Mouse (Mus musculus) limb, embryonic 11.5 days (tissue): ENCODE measurements around the gene Clcf1. TPM values are rescaled to one million over a fixed set of nuclear protein-coding genes. Genes with fewer than 3 reads are reported as not detected.

Source experiments
- ATAC-seq: fragments of 200-750 bp; cut with Nextera tagmentation; 2 replicates; pipeline ENCODE4 v1.8.0; 2017; ENCODE audit warnings: low read depth; ENCODE audit not compliant: insufficient number of reproducible peaks, low FRiP score, low TSS enrichment
- DNase-seq: peaks from one replicate; pipeline ENCODE4 v3.0.0-alpha.2; 2015; ENCODE audit warnings: low spot score
- H3K27ac ChIP-seq: fragments of 300-500 bp; sonication (generic); replicated peaks from 2 replicates; pipeline ENCODE4 v1.5.1; 2014; ENCODE audit warnings: low read depth, mild to moderate bottlenecking, low read length
- H3K27me3 ChIP-seq: fragments of 300-500 bp; sonication (generic); 2 replicates; pipeline ENCODE4 v1.6.1; 2014; ENCODE audit warnings: mild to moderate bottlenecking, low read length, mixed read lengths; ENCODE audit not compliant: control insufficient read depth, insufficient read depth
- H3K36me3 ChIP-seq: fragments of 300-500 bp; sonication (generic); 2 replicates; pipeline ENCODE4 v1.6.1; 2014; ENCODE audit warnings: mild to moderate bottlenecking, low read length, moderate library complexity, mixed read lengths; ENCODE audit not compliant: control insufficient read depth, insufficient read depth
- H3K4me1 ChIP-seq: fragments of 300-500 bp; sonication (generic); 2 replicates; pipeline ENCODE4 v1.6.1; 2014; ENCODE audit warnings: low read length, mixed read lengths; ENCODE audit not compliant: control insufficient read depth, insufficient read depth
- H3K4me2 ChIP-seq: fragments of 300-500 bp; sonication (generic); 2 replicates; pipeline ENCODE4 v1.6.1; 2014; ENCODE audit warnings: low read depth, mild to moderate bottlenecking, moderate library complexity; ENCODE audit not compliant: severe bottlenecking
- H3K4me3 ChIP-seq: fragments of 300-500 bp; sonication (generic); 2 replicates; pipeline ENCODE4 v1.5.1; 2014; ENCODE audit warnings: low read depth, low read length
- H3K9ac ChIP-seq: fragments of 300-500 bp; sonication (generic); 2 replicates; pipeline ENCODE4 v1.6.1; 2014; ENCODE audit warnings: mild to moderate bottlenecking, low read length
- H3K9me3 ChIP-seq: fragments of 300-500 bp; sonication (generic); 2 replicates; pipeline ENCODE4 v1.6.1; 2016; ENCODE audit warnings: low read length; ENCODE audit not compliant: control insufficient read depth
- WGBS: fragments of 180-500 bp; shearing (Covaris S2); extraction: QIAGEN DNeasy Blood & Tissue Kit; methylation state at CpG from one replicate; pipeline ENCODE4 v1.1.7; 2014; 5-methylcytosine and 5-hydroxymethylcytosine counted together
- microRNA-seq: library from miRNA; unstranded; fragments of <30 nt; microRNA quantifications from one replicate; pipeline ENCODE4, GENCODE M21; 2016
- polyA plus RNA-seq: library from polyadenylated mRNA; unstranded; fragments of >200 nt; fragmentation: Nextera tagmentation; extraction: Ambion mirVana; gene quantifications from 2 replicates; pipeline ENCODE4 v1.2.1, GENCODE M21; 2014

Clcf1 gene
- polyA plus RNA-seq, 1 experiment from 2014 or later, result 5.0 TPM

- no peak overlapping the region for H3K9ac ChIP-seq
- H3K4me1 ChIP-seq, result 0 out of 2 replicates have a peak, but pooled peaks cover 6% of the 10 kb centered on the region
- H3K27ac ChIP-seq, result no peak overlapping the region
- no peak overlapping the region for H3K4me3 ChIP-seq
- 89% methylated on average over 11 of the region's 11 CpGs for WGBS
- H3K27me3 ChIP-seq, result peaks cover 25% of the 10 kb centered on the region
- H3K4me2 ChIP-seq, result no peak overlapping the region
- no peak for ATAC-seq
- DNase-seq, result no peak
- H3K36me3 ChIP-seq, result no peaks in the 10 kb centered on the region
- H3K9me3 ChIP-seq, result no peaks in the 10 kb centered on the region
Measured at GRCm38 (mm10) chr19:4270972-4271371, 56.9 kb downstream of the Clcf1 start.

Small RNAs within 50 kb of the gene (microRNA-seq; reads per million reads assigned to microRNA genes)
- gene Gm26115 (not detected), gene Mir6985 (not detected)

Other genes with a start within 250 kb of the Clcf1 start
- gene Aldh3b2, start 241.9 kb upstream of the Clcf1 start, polyA plus RNA-seq, result 2.6 TPM in 2 replicates
- gene Acy3, start 227.7 kb upstream of the Clcf1 start, polyA plus RNA-seq, result 3.3 and 4.3 TPM in 2 replicates
- 0.08 TPM in 1 of 2 replicates, not detected in the other for gene Tbx10, start 221.5 kb upstream of the Clcf1 start, polyA plus RNA-seq
- gene Nudt8, start 213.7 kb upstream of the Clcf1 start, polyA plus RNA-seq, result 29.7 and 32.6 TPM in 2 replicates
- 2.5 TPM in 2 replicates for gene Gm49405, start 213.6 kb upstream of the Clcf1 start, polyA plus RNA-seq
- 4.1 TPM in 2 replicates for gene Doc2g, start 210.9 kb upstream of the Clcf1 start, polyA plus RNA-seq
- 198 and 208 TPM in 2 replicates for gene Ndufv1, start 201.4 kb upstream of the Clcf1 start, polyA plus RNA-seq
- gene Gstp1, start 176.3 kb upstream of the Clcf1 start, polyA plus RNA-seq, result 437 and 462 TPM in 2 replicates
- 1.1 TPM in 2 replicates for gene Gstp2, start 168.2 kb upstream of the Clcf1 start, polyA plus RNA-seq
- gene Gstp3, start 154.7 kb upstream of the Clcf1 start, polyA plus RNA-seq, result 0.23 TPM in 1 of 2 replicates, not detected in the other
- gene Cabp2, start 132.7 kb upstream of the Clcf1 start, polyA plus RNA-seq, result not detected in 2 replicates
- 77.5 and 81.6 TPM in 2 replicates for gene Cdk2ap2, start 117.1 kb upstream of the Clcf1 start, polyA plus RNA-seq
- 4.8 and 5.8 TPM in 2 replicates for gene Pitpnm1, start 114.2 kb upstream of the Clcf1 start, polyA plus RNA-seq
- 91.2 and 93.7 TPM in 2 replicates for gene Aip, start 88.4 kb upstream of the Clcf1 start, polyA plus RNA-seq
- not detected in 2 replicates for gene Gpr152, start 74.5 kb upstream of the Clcf1 start, polyA plus RNA-seq
- not detected in 2 replicates for gene Cabp4, start 70.2 kb upstream of the Clcf1 start, polyA plus RNA-seq
- 116 and 124 TPM in 2 replicates for gene Coro1b, start 65.6 kb upstream of the Clcf1 start, polyA plus RNA-seq
- 1.1 and 1.5 TPM in 2 replicates for gene Ptprcap, start 60.6 kb upstream of the Clcf1 start, polyA plus RNA-seq
- 44.7 and 48.9 TPM in 2 replicates for gene Rps6kb2, start 50.9 kb upstream of the Clcf1 start, polyA plus RNA-seq
- 2.1 TPM in 2 replicates for gene Carns1, start 38.8 kb upstream of the Clcf1 start, polyA plus RNA-seq
- gene Tbc1d10c, start 23.0 kb upstream of the Clcf1 start, polyA plus RNA-seq, result 0.89 and 1.2 TPM in 2 replicates
- 952 and 995 TPM in 2 replicates for gene Ppp1ca, start 22.2 kb upstream of the Clcf1 start, polyA plus RNA-seq
- gene Rad9a, start 12.6 kb upstream of the Clcf1 start, polyA plus RNA-seq, result 52.5 and 54.9 TPM in 2 replicates
- not detected in 2 replicates for gene AC109138.7, start 119 bp downstream of the Clcf1 start, polyA plus RNA-seq
- gene Pold4, start 17.7 kb downstream of the Clcf1 start, polyA plus RNA-seq, result 11.5 and 12.6 TPM in 2 replicates
- 4.2 and 4.4 TPM in 2 replicates for gene Ssh3, start 54.9 kb downstream of the Clcf1 start, polyA plus RNA-seq
- gene Ankrd13d, start 68.9 kb downstream of the Clcf1 start, polyA plus RNA-seq, result 5.6 and 7.5 TPM in 2 replicates
- 15.4 and 16.6 TPM in 2 replicates for gene Grk2, start 92.0 kb downstream of the Clcf1 start, polyA plus RNA-seq
- 61.0 and 69.3 TPM in 2 replicates for gene Kdm2a, start 184.0 kb downstream of the Clcf1 start, polyA plus RNA-seq
- 37.3 and 39.0 TPM in 2 replicates for gene Rhod, start 225.2 kb downstream of the Clcf1 start, polyA plus RNA-seq